Mouse (Mus musculus) hindbrain, embryonic 13.5 days (tissue): ENCODE data around the gene Arhgap15. TPM values are rescaled to one million over a fixed set of nuclear protein-coding genes. Genes with fewer than 3 reads are reported as not detected.
"Not testable (repeated sequence)": the region's sequence is repeated elsewhere in the genome, so short reads cannot be mapped to it uniquely, and the experiment has no call there.

ENCODE experiments used
- ATAC-seq: fragments of 200-750 bp; cut with Nextera tagmentation; 2 replicates; pipeline ENCODE4 v1.8.0; 2017; ENCODE audit warnings: moderate TSS enrichment; ENCODE audit not compliant: low FRiP score
- H3K27ac ChIP-seq: fragments of 300-500 bp; sonication (generic); 2 replicates; pipeline ENCODE4 v1.5.1; 2015; ENCODE audit warnings: inconsistent platforms, mild to moderate bottlenecking, moderate library complexity
- H3K27me3 ChIP-seq: fragments of 300-500 bp; sonication (generic); 2 replicates; pipeline ENCODE4 v1.6.1; 2015; ENCODE audit warnings: mild to moderate bottlenecking, inconsistent platforms
- H3K36me3 ChIP-seq: fragments of 300-500 bp; sonication (generic); 2 replicates; pipeline ENCODE4 v1.6.1; 2015; ENCODE audit warnings: mild to moderate bottlenecking, inconsistent platforms
- H3K4me1 ChIP-seq: fragments of 300-500 bp; sonication (generic); replicated peaks from 2 replicates; pipeline ENCODE4 v1.6.1; 2015; ENCODE audit warnings: inconsistent platforms
- H3K4me2 ChIP-seq: fragments of 300-500 bp; sonication (generic); 2 replicates; pipeline ENCODE4 v1.6.1; 2015; ENCODE audit warnings: inconsistent platforms, mild to moderate bottlenecking, moderate library complexity
- H3K4me3 ChIP-seq: fragments of 300-500 bp; sonication (generic); 2 replicates; pipeline ENCODE4 v1.5.1; 2015; ENCODE audit warnings: mild to moderate bottlenecking, inconsistent platforms
- H3K9ac ChIP-seq: fragments of 300-500 bp; sonication (generic); 2 replicates; pipeline ENCODE4 v1.6.1; 2015; ENCODE audit warnings: mild to moderate bottlenecking, inconsistent platforms
- H3K9me3 ChIP-seq: fragments of 300-500 bp; sonication (generic); 2 replicates; pipeline ENCODE4 v1.6.1; 2016; ENCODE audit warnings: inconsistent platforms
- WGBS: fragments of 180-500 bp; shearing (Covaris S2); methylation state at CpG from one replicate; pipeline ENCODE4 v1.1.7; 2015; 5-methylcytosine and 5-hydroxymethylcytosine counted together
- polyA plus RNA-seq: library from polyadenylated mRNA; unstranded; fragments of >200 nt; fragmentation: Nextera tagmentation; extraction: Ambion mirVana; gene quantifications from 2 replicates; pipeline ENCODE4 v1.2.1, GENCODE M21; 2015

The Arhgap15 gene
- 2.2 and 2.8 TPM in 2 replicates for polyA plus RNA-seq

GRCm38 (mm10) chr2:43748287-43748983 is at the start of gene Arhgap15:
Gene Arhgap15, plus strand, starts transcription at chr2:43748824.
- Histone ChIP-seq H3K9me3 (no peaks in the 10 kb centered on the region), H3K4me2 (no peak within 1 kb of the TSS), H3K27ac (no peak within 1 kb of the TSS), H3K4me1 (no peaks in the 10 kb centered on the region), H3K27me3 (no peaks in the 10 kb centered on the region), H3K4me3 (no peak within 1 kb of the TSS), H3K9ac (no peak within 1 kb of the TSS), H3K36me3 (no peaks in the 10 kb centered on the region)
- 85% methylated on average over 5 of the region's 5 CpGs for WGBS
- no peak for ATAC-seq

DNA sequence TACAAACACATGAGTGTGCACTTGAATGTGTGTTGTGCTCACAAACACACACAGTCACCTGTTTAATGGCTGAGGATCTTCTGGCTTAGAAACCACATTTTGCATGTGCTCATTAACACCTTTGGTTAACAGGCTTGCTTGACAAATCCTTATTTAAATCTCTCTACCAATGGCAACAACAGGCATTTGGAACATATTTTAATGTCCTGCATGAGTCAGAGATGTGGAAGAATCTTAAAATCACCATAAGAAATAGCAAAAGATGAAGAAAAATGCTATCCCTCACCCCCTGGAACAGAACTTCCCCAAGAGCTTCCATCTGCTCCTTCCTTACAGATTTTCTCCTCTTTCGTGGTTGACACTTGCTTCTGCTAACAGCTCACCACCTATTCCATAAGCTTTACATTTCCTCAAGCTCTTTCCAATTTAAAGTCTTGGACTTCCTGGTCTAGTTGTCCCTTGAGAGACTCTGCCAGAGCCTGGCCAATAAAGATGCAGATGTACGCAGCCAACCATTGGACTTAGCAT is 35.9 kb upstream of the Arhgap15 start:
- WGBS, result 87% methylated on average over 2 of the region's 2 CpGs
- no peak overlapping the region for H3K4me2 ChIP-seq
- H3K9ac ChIP-seq, result no peak overlapping the region
- H3K4me3 ChIP-seq, result no peak overlapping the region
- no peaks in the 10 kb centered on the region for H3K4me1 ChIP-seq
- no peak for ATAC-seq
- H3K36me3 ChIP-seq, result no peaks in the 10 kb centered on the region
- H3K27ac ChIP-seq, result no peak overlapping the region
- no peaks in the 10 kb centered on the region for H3K27me3 ChIP-seq
- no peaks in the 10 kb centered on the region for H3K9me3 ChIP-seq

- peak; percentile 94 for ATAC-seq
Observed at GRCm38 (mm10) chr2:43722446-43723103, 26.0 kb upstream of the Arhgap15 start.

DNA sequence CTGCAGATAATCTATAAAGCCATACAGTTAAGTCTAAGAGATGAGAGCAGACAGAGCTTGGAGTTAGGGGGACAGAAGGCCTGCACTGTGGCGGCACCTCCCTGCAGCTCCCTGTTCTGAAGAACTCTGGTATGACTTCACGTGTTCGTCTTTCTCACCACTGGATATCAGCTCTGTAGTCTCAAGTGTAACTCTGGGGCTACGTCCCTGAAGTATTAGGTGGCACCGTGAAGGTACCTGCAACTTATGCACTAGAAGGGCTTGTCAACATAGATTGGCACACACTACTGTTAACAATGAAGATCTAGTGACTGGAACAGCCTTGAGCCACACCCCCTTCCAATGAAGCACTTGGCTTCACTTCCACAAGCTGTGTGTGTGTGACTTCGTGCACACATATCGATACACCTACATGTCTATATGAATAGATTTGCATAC is 25.5 kb upstream of the Arhgap15 start:
- H3K27me3 ChIP-seq, result no peaks in the 10 kb centered on the region
- H3K4me1 ChIP-seq, result peaks cover 4% of the 10 kb centered on the region
- peak overlapping the region; percentile 47 for H3K4me2 ChIP-seq
- H3K4me3 ChIP-seq, result peak overlapping the region; percentile 24; the same call in 1 of the 2 replicates
- ATAC-seq, result peak; percentile 86
- H3K27ac ChIP-seq, result no peak overlapping the region
- H3K9me3 ChIP-seq, result no peaks in the 10 kb centered on the region
- H3K36me3 ChIP-seq, result no peaks in the 10 kb centered on the region
- peak overlapping the region; percentile 62; the same call in 1 of the 2 replicates for H3K9ac ChIP-seq
- 59% methylated on average over 7 of the region's 7 CpGs for WGBS

More at GRCm38 (mm10) chr2:43722446-43723103, 26.0 kb upstream of the Arhgap15 start:
- H3K27ac ChIP-seq, result no peak overlapping the region
- peaks cover 4% of the 10 kb centered on the region for H3K4me1 ChIP-seq
- peak overlapping the region; percentile 62; the same call in 1 of the 2 replicates for H3K9ac ChIP-seq
- H3K9me3 ChIP-seq, result no peaks in the 10 kb centered on the region
- peak overlapping the region; percentile 24; the same call in 1 of the 2 replicates for H3K4me3 ChIP-seq
- H3K36me3 ChIP-seq, result no peaks in the 10 kb centered on the region
- peak overlapping the region; percentile 47 for H3K4me2 ChIP-seq
- H3K27me3 ChIP-seq, result no peaks in the 10 kb centered on the region
- 19% methylated on average over 14 of the region's 14 CpGs for WGBS

- Histone ChIP-seq H3K27ac (no peak overlapping the region), H3K4me2 (no peak overlapping the region), H3K36me3 (no peaks in the 10 kb centered on the region), H3K4me3 (no peak overlapping the region), H3K4me1 (peaks cover 4% of the 10 kb centered on the region), H3K9me3 (no peaks in the 10 kb centered on the region), H3K9ac (no peak overlapping the region), H3K27me3 (no peaks in the 10 kb centered on the region)
- ATAC-seq, result no peak
- WGBS, result 80% methylated on average over 5 of the region's 5 CpGs
Observed at GRCm38 (mm10) chr2:43727181-43727580, 21.4 kb upstream of the Arhgap15 start.

DNA sequence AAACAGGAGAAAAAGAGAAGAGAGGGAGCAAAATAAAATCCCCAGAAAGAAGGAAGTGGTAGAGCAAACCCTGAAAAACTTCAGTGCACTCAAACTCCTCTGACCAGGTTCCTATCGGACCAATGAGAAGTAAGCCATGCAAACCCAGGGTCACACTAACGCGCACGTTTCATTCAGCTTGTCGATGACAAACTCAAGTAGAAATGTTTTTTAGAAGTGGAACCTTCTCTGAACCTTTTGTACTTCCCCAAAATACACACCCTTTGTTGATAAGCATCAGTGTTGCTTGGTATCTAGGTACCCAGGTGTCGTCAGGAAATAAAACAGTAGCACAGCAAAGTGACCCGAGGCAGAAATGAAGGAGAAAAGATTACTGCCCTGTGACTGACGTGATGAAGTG is 20.9 kb upstream of the Arhgap15 start:
- Histone ChIP-seq H3K27ac (no peak overlapping the region), H3K27me3 (no peaks in the 10 kb centered on the region), H3K4me1 (peaks cover 4% of the 10 kb centered on the region), H3K36me3 (no peaks in the 10 kb centered on the region), H3K9ac (no peak overlapping the region), H3K4me3 (no peak overlapping the region), H3K9me3 (no peaks in the 10 kb centered on the region), H3K4me2 (no peak overlapping the region)
- ATAC-seq, result no peak
- 94% methylated on average over 8 of the region's 8 CpGs for WGBS

- H3K36me3 ChIP-seq, result no peaks in the 10 kb centered on the region
- 91% methylated on average over 3 of the region's 3 CpGs for WGBS
- H3K9me3 ChIP-seq, result no peaks in the 10 kb centered on the region
- H3K27me3 ChIP-seq, result no peaks in the 10 kb centered on the region
- H3K9ac ChIP-seq, result no peak overlapping the region
- H3K4me3 ChIP-seq, result no peak overlapping the region
- H3K4me1 ChIP-seq, result no peaks in the 10 kb centered on the region
- H3K4me2 ChIP-seq, result no peak overlapping the region
- H3K27ac ChIP-seq, result no peak overlapping the region
- no peak for ATAC-seq
Observed at GRCm38 (mm10) chr2:43728831-43729230, 19.8 kb upstream of the Arhgap15 start.

DNA sequence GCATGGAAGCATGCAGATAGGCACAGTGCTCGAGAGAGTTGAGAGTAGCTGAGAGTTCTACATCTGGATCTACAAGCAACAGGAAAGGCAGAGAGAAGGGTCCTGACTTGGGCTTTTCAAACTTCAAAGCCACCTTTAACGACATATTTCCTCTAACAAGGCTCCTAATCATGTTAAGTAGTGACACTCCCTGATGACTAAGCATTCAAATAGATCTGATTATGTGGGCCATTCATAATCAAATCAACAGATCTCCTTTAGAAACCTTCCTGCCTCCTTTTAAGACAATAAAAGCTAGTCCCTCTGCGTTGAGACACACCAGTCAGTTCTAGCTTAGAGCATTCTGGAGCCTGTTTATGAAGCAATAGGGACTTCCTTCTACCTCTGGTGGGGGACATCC is 16.2 kb upstream of the Arhgap15 start:
- Histone ChIP-seq H3K27me3 (no peaks in the 10 kb centered on the region), H3K36me3 (no peaks in the 10 kb centered on the region), H3K9ac (no peak overlapping the region), H3K4me1 (no peaks in the 10 kb centered on the region), H3K9me3 (no peaks in the 10 kb centered on the region), H3K27ac (no peak overlapping the region), H3K4me2 (no peak overlapping the region), H3K4me3 (no peak overlapping the region)
- 57% methylated on average over 3 of the region's 3 CpGs for WGBS
- no peak for ATAC-seq

DNA sequence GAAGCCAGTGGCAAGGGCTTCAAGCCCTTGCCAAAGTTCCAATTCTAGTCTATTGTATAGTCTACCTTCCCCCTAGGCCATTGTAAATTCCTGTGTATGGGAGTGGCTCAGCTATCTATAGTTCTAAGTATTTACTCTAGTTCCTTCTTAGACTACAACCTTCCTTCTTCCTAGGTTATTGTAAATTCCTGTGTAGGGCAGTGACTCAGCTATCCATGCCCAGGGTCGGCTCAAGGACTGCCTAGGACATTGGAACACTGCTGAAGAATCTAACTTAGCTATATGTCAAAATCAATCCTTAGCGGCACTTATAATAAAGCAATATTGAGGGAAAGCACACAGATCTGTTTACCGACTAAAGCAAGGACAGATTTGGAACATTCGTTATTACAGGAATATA is 13.6 kb upstream of the Arhgap15 start:
- H3K4me1 ChIP-seq, H3K9me3 ChIP-seq, ATAC-seq, H3K36me3 ChIP-seq, H3K27me3 ChIP-seq, H3K4me3 ChIP-seq, H3K4me2 ChIP-seq, H3K9ac ChIP-seq, H3K27ac ChIP-seq: not testable (repeated sequence)
- WGBS, result 93% methylated on average over 4 of the region's 4 CpGs

- ATAC-seq, result no peak
- Histone ChIP-seq H3K9me3 (no peaks in the 10 kb centered on the region), H3K4me3 (no peak overlapping the region), H3K9ac (no peak overlapping the region), H3K4me2 (no peak overlapping the region), H3K27me3 (no peaks in the 10 kb centered on the region), H3K4me1 (no peaks in the 10 kb centered on the region), H3K27ac (no peak overlapping the region), H3K36me3 (no peaks in the 10 kb centered on the region)
- WGBS, result 91% methylated on average over 7 of the region's 7 CpGs
Observed at GRCm38 (mm10) chr2:43737546-43737945, 11.1 kb upstream of the Arhgap15 start.

GRCm38 (mm10) chr2:43738562-43739112 is 10.0 kb upstream of the Arhgap15 start:
- H3K27ac ChIP-seq, result no peak overlapping the region

GRCm38 (mm10) chr2:43739190-43739818 is 9.3 kb upstream of the Arhgap15 start:
- ATAC-seq, result no peak
- 94% methylated on average over 9 of the region's 9 CpGs for WGBS
- Histone ChIP-seq H3K9ac (no peak overlapping the region), H3K9me3 (no peaks in the 10 kb centered on the region), H3K4me2 (no peak overlapping the region), H3K4me3 (no peak overlapping the region), H3K4me1 (no peaks in the 10 kb centered on the region), H3K36me3 (no peaks in the 10 kb centered on the region), H3K27me3 (no peaks in the 10 kb centered on the region), H3K27ac (no peak overlapping the region)

More at GRCm38 (mm10) chr2:43738562-43739112, 10.0 kb upstream of the Arhgap15 start:
- 90% methylated on average over 10 of the region's 10 CpGs for WGBS
- Histone ChIP-seq H3K36me3 (no peaks in the 10 kb centered on the region), H3K9ac (no peak overlapping the region), H3K4me1 (no peaks in the 10 kb centered on the region), H3K4me2 (no peak overlapping the region), H3K9me3 (no peaks in the 10 kb centered on the region), H3K4me3 (no peak overlapping the region), H3K27me3 (no peaks in the 10 kb centered on the region)
- ATAC-seq, result no peak
